Mouse (Mus musculus): ENCODE data around the gene Acox3. TPM values are rescaled to one million over a fixed set of nuclear protein-coding genes. Genes with fewer than 3 reads are reported as not detected.

The Acox3 gene
- polyA plus RNA-seq, 1 experiment = 36.0 TPM

DNA sequence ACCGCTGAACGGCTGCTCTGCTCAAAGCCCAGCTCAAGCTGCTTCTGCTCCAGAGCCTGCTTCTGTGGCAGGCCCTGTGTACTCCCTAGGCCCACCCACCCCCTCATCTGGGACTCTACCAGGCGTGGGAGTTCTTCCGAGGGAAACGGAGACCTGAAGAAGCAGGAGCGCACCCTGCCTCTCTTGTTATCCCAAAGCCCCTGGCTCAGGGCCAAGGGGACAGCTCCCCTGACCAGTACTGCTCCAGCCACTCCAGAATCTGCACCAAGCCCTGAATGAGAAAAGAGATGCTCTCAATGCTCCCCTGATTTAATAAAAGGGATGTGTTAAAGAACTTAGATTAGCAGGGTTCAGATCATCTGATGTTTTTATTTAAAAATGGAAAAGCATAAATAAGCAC, 78.4 kb downstream of the Acox3 start:
- no peak for TF ChIP-seq POLR2A (IDR thresholded peaks at IDR 0.05; ENCODE audit: low read depth, low read length)
- TF ChIP-seq CTCF (IDR thresholded peaks at IDR 0.05; ENCODE audit: extremely low read depth, insufficient read length, insufficient replicate concordance, low read depth, low read length) = no peak
- Histone ChIP-seq H3K4me3 (ENCODE audit: low read depth, low read length) (no peak overlapping the region), H3K4me1 (ENCODE audit: control insufficient read depth, insufficient read depth, insufficient read length, low read length) (peaks cover 3% of the 10 kb centered on the region), H3K27me3 (ENCODE audit: control insufficient read depth, insufficient read depth, low read length) (no peaks in the 10 kb centered on the region), H3K27ac (ENCODE audit: insufficient read depth, low read depth, low read length) (no peak overlapping the region), H3K36me3 (ENCODE audit: control insufficient read depth, insufficient read depth, low read length) (no peaks in the 10 kb centered on the region)
- 77% methylated on average over 6 of the region's 6 CpGs for WGBS

DNA sequence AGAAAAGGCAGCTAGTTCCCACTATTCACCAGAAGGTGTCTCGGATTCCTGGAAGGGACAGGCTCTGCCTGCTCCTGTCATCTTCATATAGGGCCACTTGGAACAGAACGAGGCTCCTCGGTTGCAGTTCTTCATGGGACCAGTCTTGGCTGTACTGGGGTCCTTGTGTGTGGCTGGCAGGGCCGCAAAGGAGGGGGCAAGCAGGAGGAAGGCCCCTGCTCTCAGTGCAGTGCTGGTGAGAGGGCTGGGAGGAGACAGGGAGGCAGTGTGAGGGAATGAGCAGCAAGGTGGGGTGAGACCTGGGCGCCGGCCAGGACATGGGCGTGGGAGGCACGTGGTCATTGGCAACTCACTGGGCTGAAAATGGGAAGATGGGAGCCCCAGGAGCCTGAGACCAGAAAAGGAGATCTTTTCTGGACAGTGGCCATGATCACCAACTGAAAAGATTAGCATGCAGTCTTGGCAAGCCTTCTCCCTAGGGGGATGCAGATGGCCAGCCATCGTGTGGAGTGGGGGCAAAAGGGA, 79.2 kb downstream of the Acox3 start:
- no peak overlapping the region for H3K4me3 ChIP-seq (ENCODE audit: low read depth, low read length)
- no peak for TF ChIP-seq CTCF (IDR thresholded peaks at IDR 0.05; ENCODE audit: extremely low read depth, insufficient read length, insufficient replicate concordance, low read depth, low read length)
- no peaks in the 10 kb centered on the region for H3K27me3 ChIP-seq (ENCODE audit: control insufficient read depth, insufficient read depth, low read length)
- no peak overlapping the region for H3K27ac ChIP-seq (ENCODE audit: insufficient read depth, low read depth, low read length)
- 53% methylated on average over 9 of the region's 9 CpGs for WGBS
- peaks cover 3% of the 10 kb centered on the region for H3K4me1 ChIP-seq (ENCODE audit: control insufficient read depth, insufficient read depth, insufficient read length, low read length)
- no peaks in the 10 kb centered on the region for H3K36me3 ChIP-seq (ENCODE audit: control insufficient read depth, insufficient read depth, low read length)

Other genes with a start within 250 kb of the Acox3 start
- not detected in 2 replicates for gene Hmx1, start 193.9 kb upstream of the Acox3 start, polyA plus RNA-seq (2012; rRNA removed)
- 1.4 and 1.6 TPM in 2 replicates for gene Cpz, start 57.3 kb upstream of the Acox3 start, polyA plus RNA-seq (2012; rRNA removed)
- 2.7 and 3.3 TPM in 2 replicates for gene Trmt44, start 8.0 kb upstream of the Acox3 start, polyA plus RNA-seq (2012; rRNA removed)
- 63.6 and 72.1 TPM in 2 replicates for gene Htra3, start 96.7 kb downstream of the Acox3 start, polyA plus RNA-seq (2012; rRNA removed)
- 5.5 and 7.7 TPM in 2 replicates for gene Sh3tc1, start 156.9 kb downstream of the Acox3 start, polyA plus RNA-seq (2012; rRNA removed)
- gene Ablim2, start 174.8 kb downstream of the Acox3 start, polyA plus RNA-seq (2012; rRNA removed) = 6.8 and 9.1 TPM in 2 replicates

Measured in small intestine, adult 2 months (tissue).